Mouse (Mus musculus) lung, postnatal 36 days (tissue): ENCODE data around the gene En1.

Experiments
- DNase-seq: peaks from one replicate; pipeline ENCODE4 v3.0.0; 2022; ENCODE audit warnings: mixed read lengths

Gene En1

DNA sequence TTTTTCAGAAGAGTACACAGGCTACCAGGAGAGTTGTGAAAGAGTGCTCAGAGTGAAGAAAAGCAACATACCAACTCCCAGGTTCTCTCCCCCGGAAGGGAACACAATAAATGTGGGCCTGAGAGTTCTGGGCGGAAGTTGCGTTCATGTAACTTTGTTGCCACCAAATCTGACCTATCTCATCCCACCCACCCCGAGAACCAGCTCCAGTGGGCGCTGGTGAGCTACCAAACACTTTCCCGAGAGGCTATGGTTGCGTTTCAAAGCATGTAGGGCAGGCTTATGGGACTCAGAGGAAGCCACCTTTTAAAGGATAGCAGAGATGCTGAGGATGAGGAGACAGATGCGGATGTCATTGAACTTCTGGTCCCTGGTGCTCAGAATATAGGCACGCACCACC is 26.6 kb downstream of the En1 start:
- no peak for DNase-seq

DNA sequence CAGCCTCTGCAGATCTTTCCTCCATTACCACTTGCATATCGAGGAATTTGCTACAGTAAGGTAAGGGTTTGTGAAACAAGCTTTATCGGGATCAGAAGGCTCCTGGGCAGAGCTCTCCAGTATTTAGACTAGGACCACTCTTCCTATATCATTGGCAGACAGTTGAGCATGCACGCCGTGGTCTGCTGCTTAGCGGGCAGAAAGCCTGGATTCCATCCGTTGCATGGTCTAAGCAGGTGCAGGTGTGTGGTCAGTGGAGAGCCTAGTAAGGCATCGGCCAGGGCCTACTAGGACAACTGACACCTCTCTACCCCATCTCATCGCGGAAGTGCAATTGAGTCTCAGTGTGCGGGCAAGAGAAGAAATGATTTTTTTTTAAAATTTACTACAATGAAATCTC is 41.2 kb downstream of the En1 start:
- DNase-seq = no peak

GRCm38 (mm10) chr1:120643848-120644711 is 41.9 kb downstream of the En1 start:
- DNase-seq = no peak

DNA sequence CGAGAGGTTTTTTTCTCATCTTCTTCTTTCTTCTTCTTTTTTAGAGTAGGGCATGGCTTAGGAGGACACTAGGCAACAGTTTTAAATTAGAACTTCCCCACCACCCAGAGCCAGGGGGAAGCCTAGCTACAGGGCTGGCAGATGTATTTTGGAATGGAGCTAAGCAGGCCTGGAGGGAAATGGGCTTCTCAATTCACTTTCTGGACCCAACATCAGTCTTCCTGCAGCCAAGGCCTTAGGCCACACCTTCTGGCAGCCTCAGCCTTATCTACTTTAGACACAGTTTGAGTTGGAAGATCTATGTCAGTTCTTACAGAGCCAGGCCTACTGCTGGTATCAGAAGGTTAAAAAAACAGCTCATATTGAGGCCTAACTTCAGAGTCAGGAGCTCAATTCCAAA is 42.5 kb downstream of the En1 start:
- no peak for DNase-seq

DNA sequence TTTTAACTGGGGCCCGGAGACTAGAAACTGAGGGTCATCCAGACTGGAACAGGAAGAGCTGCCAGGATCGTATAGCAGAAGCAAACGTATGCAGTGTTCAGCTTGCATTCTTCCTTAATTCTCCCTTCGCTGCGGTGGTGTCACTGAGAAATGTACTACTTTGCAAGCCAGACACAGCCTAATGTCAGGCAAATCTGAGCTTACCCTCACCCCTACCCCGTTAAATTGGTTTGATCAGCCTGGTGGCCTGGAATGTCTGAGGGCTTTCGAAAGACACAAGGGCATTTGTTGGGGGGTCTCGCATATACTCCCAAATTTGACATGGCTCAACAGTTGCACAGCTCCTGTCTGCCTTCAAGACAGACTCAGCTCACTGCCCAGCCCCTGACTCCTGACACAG is 47.9 kb downstream of the En1 start:
- no peak for DNase-seq

DNA sequence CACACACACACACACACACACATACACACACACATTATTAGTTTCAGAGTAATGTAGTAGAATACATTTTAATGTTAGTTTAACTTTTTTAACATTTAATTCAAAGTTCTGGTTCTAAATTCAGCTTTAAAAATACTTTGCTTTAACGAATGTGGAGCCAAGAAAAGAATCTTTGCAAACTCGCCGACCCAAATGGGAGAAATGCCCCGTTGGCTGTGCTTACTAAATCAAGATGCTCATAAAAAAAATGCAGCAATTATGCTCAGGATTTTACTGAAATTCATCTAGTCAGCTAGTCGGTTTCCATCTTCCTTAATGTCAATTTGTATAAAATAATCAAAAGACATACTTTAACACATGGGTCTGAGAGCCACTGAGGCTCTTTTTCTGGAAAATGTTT is 49.8 kb downstream of the En1 start:
- no peak for DNase-seq

- no peak for DNase-seq
Measured at GRCm38 (mm10) chr1:120654950-120655396, 52.8 kb downstream of the En1 start.
